Mouse (Mus musculus): ENCODE measurements around the gene Celf3.

DNA sequence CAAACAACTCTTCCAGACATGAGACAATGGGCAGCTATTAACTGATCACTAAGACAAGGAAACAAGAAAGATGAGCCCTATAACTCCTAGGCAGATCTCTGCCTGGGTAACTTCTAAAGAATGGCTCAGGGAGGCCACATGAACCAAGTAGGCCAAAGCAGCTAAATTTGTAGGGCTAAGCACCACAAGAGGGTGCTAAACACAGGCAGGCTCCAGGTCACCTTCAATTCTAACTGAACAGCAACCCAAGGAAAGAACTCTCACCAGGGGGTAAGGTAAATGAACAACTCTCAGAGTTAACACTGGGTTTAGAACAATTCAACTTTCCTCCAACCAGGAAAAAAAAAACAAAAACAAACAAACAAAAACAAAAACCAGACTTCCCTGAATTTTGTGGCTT is 55.9 kb downstream of the Celf3 start:
- TF ChIP-seq JUND (IDR thresholded peaks at IDR 0.05; ENCODE audit: low read depth, low read length) (no peak), CTCF (IDR thresholded peaks at IDR 0.05 in 2 of 3, conservative IDR thresholded peaks at IDR 0.05 in 1 of 3; ENCODE audit: control insufficient read depth in 1 of 3, insufficient read depth in 1 of 3, low read depth in 2 of 3, low read length in 3 of 3, poor library complexity in 1 of 3, severe bottlenecking in 1 of 3) (peak; percentile 57 to 80 (median 61)), TCF12 (IDR thresholded peaks at IDR 0.05; ENCODE audit: low read depth, low read length) (no peak), EP300 (IDR thresholded peaks at IDR 0.05; ENCODE audit: low read depth in 1 of 2, low read length in 2 of 2) (no peak), RAD21 (IDR thresholded peaks at IDR 0.05; ENCODE audit: low read depth, low read length) (peak; percentile 46), MAFK (IDR thresholded peaks at IDR 0.05; ENCODE audit: borderline replicate concordance, low read depth, low read length) (no peak), USF1 (IDR thresholded peaks at IDR 0.05; ENCODE audit: low read depth, low read length) (no peak), ETS1 (IDR thresholded peaks at IDR 0.05; ENCODE audit: low read depth, low read length) (no peak), CHD1 (IDR thresholded peaks at IDR 0.05; ENCODE audit: low read depth, low read length) (no peak), SMC3 (IDR thresholded peaks at IDR 0.05; ENCODE audit: low read depth, low read length) (peak; percentile 78), ZC3H11A (IDR thresholded peaks at IDR 0.05; ENCODE audit: low read depth, low read length) (no peak), ZNF384 (IDR thresholded peaks at IDR 0.05; ENCODE audit: low read depth, low read length) (no peak), MAX (IDR thresholded peaks at IDR 0.05; ENCODE audit: low read length) (no peak), POLR2AphosphoS5 (IDR thresholded peaks at IDR 0.05; ENCODE audit: borderline replicate concordance, low read depth, low read length) (no peak)

Data from MEL (cell line).